Mouse (Mus musculus): ENCODE measurements around the gene Sept1.

DNA sequence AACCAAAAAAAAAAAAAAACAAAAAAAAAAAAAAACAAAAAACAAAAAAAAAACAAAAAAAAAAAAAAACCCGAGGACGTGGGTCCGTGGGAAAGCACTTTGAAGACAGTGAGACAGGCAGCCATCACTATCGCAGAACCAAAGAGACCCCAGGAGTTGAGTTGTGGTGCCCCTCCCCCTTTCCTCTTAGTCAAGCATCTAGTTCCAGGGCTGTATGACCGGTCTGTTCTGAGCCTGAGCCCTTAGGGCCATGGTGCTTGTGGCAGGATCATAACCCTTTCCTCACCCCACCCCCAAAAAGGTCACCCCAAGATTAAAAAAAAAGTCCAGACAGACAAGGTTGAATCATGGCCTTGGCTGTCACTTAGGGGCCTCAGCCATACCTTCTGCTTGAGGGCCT lies 16.6 kb downstream of the Sept1 start:
- TF ChIP-seq MAX (IDR thresholded peaks at IDR 0.05; ENCODE audit: low read depth) (no peak), POLR2A (IDR thresholded peaks at IDR 0.05; ENCODE audit: insufficient read length, low read depth) (no peak), POLR2AphosphoS2 (IDR thresholded peaks at IDR 0.05; ENCODE audit: insufficient read length, low read depth) (peak; percentile 15), TCF3 (IDR thresholded peaks at IDR 0.05; ENCODE audit: insufficient read length, low read depth) (no peak), CEBPB (IDR thresholded peaks at IDR 0.05; ENCODE audit: insufficient read depth, poor library complexity, severe bottlenecking) (no peak), TCF12 (IDR thresholded peaks at IDR 0.05; ENCODE audit: insufficient read depth, poor library complexity, severe bottlenecking) (no peak)

All from myocyte (in vitro differentiated cells).